Mouse (Mus musculus): ENCODE results near the gene Lztr1.

The Lztr1 gene

DNA sequence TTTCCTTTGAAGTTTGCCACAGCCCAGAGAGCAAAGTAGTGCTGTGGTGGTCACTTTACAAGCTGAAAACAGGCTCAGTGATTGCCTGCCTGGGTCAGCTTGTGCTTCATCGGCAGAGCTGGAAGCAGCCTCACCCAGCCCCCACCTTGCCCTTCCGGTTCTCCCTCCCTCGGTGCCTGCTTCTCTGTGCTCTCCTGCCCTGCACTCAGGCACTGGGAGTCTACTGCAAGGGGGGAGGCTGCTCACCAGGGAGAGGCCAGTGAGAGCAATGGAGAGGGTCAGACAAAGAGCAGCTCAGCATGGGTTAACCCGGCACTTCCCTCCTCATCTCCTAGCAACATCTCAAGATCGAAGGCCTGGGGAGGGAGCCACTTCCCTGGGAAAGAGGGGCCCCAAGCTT is 50.3 kb downstream of the Lztr1 start:
- 7% methylated on average over 5 of the region's 5 CpGs for WGBS

DNA sequence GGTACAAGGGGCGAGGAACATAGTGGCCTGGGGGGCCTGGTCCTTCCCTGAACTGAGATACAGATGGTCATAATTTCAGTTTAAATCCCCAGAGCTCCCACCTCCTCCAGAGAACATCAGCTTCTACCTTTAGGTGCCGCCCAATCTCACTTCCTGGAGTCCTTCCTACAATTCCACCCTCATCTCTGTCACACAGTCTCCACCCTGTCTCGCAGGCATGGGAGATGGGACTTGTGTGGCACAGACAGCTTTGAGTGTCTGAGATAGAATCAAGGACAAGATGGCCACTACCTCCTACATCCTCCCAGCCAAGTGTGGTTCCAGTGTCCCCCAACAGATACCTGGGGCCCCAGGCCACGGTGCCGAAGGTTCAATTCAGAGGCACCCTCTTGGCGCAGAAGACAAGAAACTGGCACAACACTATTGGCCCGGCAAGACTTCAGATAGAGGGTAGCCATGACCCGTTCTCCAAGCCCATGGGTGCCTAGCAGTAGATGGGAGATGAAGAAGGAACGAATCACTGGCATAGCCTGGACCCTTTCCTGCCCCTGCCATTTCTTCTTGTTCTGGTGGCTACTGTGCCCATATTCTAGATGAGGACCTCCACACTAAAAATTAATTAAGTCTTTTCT is 51.0 kb downstream of the Lztr1 start:
- 73% methylated on average over 9 of the region's 9 CpGs for WGBS

DNA sequence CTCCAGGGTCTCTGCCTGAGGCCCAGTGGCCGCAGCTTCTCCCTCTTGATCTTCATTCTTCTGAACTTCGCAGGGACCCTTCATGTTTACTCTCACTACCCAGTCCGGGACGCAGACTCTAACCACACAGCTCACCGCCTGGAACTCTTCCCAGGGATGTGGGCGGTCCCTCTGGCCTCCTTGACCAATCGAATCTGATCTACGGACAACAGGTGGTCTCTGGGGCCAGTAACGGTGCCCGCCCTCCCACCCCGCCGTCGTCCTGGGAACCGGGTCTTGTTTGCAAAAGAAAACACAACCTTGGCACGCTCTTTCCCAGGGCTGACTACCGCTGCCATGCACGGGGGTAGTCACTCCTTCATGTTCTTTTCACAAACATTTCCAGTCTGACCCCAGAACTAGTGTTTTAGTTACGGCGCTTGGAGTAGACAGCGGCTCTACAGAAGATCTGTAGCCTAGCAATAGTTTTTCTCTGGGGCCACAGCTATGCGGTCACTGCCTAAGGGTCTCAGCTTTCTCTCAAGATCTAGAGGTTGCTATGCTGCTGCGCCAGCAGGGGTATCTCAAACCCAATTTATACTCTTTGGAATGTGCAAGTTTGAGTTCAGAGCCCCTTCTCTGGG is 52.8 kb downstream of the Lztr1 start, which contains the start of gene Lrrc74b:
Gene Lrrc74b, minus strand, starts transcription at position 120 of the 623 bp plus-strand sequence.
- 7% methylated on average over 22 of the region's 22 CpGs for WGBS

- WGBS, result 4% methylated on average over 10 of the region's 10 CpGs
Measured at GRCm38 (mm10) chr16:17561751-17562208, 53.3 kb downstream of the Lztr1 start, which contains the start of gene P2rx6. Gene P2rx6 (plus strand): TSS chr16:17561885.

GRCm38 (mm10) chr16:17563580-17563979 is 55.1 kb downstream of the Lztr1 start:
- 8% methylated on average over 1 of the region's 1 CpGs for WGBS

GRCm38 (mm10) chr16:17564221-17564620 is 55.7 kb downstream of the Lztr1 start:
- 41% methylated on average over 2 of the region's 2 CpGs for WGBS

- WGBS, result 57% methylated on average over 3 of the region's 3 CpGs
Measured at GRCm38 (mm10) chr16:17564771-17565170, 56.3 kb downstream of the Lztr1 start.

- 40% methylated on average over 4 of the region's 4 CpGs for WGBS
Measured at GRCm38 (mm10) chr16:17566186-17566585, 57.7 kb downstream of the Lztr1 start.
